In the genomic region with DNA sequence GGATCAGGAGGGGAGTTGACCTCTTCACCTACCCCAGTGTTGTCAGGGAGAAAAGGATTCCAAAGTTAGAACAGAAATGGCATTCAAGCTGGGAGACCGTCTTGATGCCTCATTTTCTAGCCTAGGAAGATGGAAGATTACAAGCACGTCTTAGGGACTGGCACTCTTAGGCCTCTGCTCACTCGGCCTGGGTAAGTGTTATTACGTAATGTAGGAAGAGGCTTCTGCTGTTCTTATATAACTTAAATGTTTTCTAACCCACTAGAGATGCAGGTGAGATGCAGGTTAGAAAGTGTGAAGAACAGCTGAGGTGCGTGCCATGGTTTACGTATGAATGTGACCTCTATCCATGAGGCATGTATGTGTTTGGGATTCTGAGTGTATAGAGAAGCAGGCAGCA, we compare ENCODE assay signal across 22 mouse cellular contexts. TPM values are rescaled to one million over a fixed set of nuclear protein-coding genes. Genes with fewer than 3 reads are reported as not detected.
"Had no signal": no experiment of that assay in that cellular context is flagged by ENCODE, and none has a peak within 500 bp of the region (broad histone marks: within the 10 kb centered on the region; RNA-seq: fewer than 3 reads in every experiment).

No protein-coding gene starts in this region.

- H3K4me3 ChIP-seq: gastrocnemius, adult 2 months; heart, adult 2 months; heart, embryonic 13.5 days; heart, embryonic 15.5 days; hindbrain, embryonic 10.5 days; hindbrain, embryonic 12.5 days; intestine, embryonic 15.5 days; layer of hippocampus, adult 2 months; left cerebral cortex, adult 2 months; limb, embryonic 10.5 days; limb, embryonic 12.5 days had no signal

- DNase-seq: gastrocnemius, adult 2 months; gastrocnemius, postnatal 10 days; gastrocnemius, postnatal 25 days; heart, adult 2 months; heart, postnatal 14 days; heart, postnatal 4 days; kidney, adult 18-20 months; kidney, adult 8-10 months; kidney, postnatal 10 days; kidney, postnatal 25 days; kidney, postnatal 4 days; liver had no signal

- H3K4me1 ChIP-seq: heart, embryonic 13.5 days; heart, embryonic 15.5 days; hindbrain, embryonic 10.5 days; hindbrain, embryonic 12.5 days; intestine, embryonic 15.5 days; limb, embryonic 10.5 days; limb, embryonic 12.5 days had no signal

RNA-seq across cellular contexts. Expression of gene Gpr176, which starts 55.1 kb away (rescaled TPM):
- polyA plus RNA-seq: heart, embryonic 11.5 days had no signal
